Mouse (Mus musculus) adrenal gland, postnatal 36 days (tissue): Measurements from ENCODE around the gene Prepl. TPM values are rescaled to one million over a fixed set of nuclear protein-coding genes. Genes with fewer than 3 reads are reported as not detected.

Experiments used
- DNase-seq, 2 experiments: peaks; one replicate each; pipeline ENCODE4 v3.0.0; 2021; ENCODE audit warnings: mixed read lengths in 1 of 2
- total RNA-seq, 2 experiments: library from RNA; stranded (reverse); gene quantifications; 2 replicates each; pipeline ENCODE4 v1.2.3; 2021

The Prepl gene
- total RNA-seq, 2 experiments from 2014 or later = 35.6 to 37.2 TPM

DNA sequence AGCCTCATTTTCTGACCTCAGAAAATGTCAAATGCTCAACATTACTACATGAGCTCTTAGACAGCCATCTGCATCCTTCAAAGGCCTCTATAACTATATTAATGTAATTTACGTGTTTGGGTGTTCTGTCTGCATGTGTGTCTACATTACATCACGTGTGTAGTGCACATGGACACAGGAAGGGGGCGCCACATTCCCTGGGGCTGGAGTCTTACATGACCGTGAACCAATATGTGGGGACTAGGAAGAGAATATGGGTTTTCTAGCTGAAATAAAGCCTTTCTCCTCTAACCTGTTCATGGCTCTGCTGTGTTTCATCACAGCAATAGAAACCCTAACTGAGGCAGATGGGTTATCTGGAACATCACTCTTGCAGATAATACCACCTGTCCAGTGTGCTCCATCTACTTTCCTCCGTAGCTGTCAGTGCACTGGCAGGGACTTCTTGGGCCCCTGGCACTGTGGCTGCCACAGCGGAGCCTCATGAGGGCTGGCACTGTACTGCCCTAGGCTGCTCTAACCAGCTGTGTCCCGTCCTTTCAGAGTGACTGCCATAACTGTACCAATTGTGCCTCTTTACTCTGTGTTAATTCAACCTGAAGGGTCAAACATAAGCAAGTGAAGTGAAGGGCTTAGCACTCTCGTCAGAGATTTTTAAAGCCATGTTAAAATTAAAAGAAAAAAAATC is 18.8 kb downstream of the Prepl start:
- DNase-seq = no peak

DNA sequence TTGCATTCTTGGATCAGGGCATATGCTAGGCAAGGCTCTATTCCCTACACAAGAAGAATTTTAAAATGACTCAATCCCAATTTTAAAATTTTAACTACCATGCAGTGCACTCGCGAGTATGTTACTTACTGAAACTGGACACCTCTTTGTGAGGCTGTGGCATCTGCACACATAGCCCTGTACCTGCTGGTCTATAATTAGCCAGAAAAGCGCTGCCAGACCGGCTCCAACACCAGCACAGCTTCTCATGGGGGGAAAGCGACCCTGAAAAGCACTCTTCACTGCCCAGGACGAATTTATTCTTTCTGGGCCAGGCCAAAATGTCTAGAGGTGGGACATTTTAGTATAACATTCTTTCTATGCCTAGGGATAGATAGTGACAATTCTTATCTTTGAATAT is 19.4 kb downstream of the Prepl start:
- DNase-seq = no peak

DNA sequence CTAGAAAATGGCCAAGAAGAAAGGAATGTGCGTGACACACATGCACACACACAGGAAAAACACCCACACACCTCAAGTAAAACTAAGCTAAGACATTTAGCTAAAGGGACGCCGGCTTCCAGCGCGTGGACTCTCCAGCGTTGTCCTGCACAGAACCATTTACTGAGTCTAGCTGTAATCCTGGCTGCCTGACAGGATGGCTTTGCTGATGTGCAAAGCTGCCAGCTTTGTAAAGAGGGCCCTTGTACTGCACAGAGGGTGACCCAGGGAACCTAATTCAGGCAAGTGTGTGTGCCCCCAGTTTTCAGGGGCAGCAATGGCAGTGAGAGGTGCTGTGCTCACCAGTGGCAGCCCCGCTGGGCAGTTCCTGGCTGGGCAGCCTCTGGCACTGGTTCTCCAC is 22.7 kb downstream of the Prepl start:
- DNase-seq = no peak

DNA sequence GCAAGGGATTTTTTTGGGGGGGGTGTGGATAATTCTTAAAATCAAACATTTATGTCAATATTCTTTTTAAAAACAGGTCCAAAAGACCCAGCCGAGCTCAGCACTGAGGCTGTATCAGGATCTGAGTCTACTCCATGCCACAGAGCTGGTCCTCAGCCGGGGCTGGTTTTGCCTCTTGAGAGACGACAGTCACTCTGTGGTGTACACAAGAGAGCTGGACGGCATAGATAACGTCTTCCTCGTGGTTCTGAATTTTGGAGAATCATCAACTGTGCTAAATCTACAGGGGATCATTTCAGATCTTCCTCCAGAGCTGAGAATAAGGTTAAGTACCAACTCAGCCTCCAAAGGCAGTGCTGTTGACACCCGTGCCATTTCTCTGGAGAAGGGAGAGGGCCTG is 26.5 kb downstream of the Prepl start:
- no peak for DNase-seq

DNA sequence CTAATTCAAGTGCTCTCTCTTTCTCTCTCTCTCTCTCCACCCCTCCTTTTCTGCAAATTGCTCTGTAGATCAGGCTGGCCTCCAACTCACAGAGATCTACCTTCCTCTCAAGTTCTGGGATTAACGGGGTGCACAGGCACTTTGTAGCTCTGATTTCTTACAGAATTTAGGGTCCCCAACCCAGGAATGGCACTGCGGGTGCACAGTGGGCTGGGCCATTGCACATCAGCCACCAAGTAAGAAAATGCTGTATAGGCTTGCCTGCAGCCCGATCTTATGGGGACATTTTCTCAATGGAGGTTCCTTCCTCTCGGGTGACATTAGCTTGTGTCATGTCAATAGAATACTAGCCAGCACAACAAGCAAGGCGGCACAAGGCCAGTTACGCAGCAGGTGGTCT is 30.9 kb downstream of the Prepl start:
- no peak for DNase-seq

DNA sequence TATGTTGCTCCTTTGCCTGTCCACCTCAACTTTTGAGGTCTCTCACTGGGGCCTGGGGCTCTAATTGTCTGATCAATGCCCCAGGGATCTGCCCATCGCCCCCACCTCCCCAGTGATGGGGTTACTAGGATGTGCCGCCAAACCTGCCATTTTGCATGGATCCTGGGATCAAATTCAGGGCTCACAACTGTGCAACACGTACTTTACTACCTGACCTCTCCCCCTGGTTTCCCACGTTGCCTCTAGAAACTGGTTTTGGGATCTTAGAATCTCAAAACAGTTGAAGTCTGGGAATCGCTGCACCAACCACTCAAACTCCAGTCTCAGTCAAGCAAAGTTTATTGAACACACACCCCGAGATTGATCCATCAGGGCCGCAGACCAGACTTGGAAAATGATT is 31.8 kb downstream of the Prepl start:
- no peak for DNase-seq

DNA sequence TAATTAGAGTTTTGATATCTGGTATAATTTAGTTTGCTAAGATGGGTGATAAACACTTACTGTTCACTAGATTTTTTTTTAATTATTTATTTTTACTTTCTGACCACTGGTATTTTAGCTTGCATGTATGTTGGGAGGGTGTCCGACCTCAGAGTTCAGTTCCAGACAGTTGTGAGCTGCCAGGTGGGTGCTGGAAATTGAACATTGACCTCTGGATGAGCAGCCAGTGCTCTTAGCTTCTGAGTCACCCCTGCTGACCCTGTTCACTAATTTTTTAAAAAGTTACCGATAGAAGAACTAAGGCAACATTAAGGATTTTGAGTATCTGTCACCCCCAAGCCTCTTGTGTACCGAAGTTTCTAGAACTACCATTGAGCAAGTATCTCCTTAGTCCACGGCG is 41.7 kb downstream of the Prepl start:
- no peak for DNase-seq

DNA sequence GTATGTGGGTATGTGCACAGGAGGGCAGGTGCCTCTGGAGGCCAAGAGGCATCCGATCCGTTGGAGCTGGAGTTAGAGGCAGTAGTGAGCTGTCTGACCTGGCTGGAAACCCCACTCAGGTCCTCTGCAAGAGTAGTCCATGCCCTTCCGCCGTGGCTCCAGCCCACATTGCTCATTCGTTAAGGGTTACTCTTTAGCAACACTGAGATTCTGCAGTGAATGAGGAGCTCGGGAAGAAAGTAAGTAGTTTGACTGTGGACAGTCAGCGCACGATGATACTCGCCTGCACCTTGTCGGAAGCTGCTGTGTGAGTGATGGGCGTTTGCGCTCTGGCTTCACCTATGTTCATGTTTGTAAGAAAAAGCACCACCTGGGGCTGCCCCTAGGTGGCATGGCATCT is 44.9 kb downstream of the Prepl start:
- DNase-seq = no peak

DNA sequence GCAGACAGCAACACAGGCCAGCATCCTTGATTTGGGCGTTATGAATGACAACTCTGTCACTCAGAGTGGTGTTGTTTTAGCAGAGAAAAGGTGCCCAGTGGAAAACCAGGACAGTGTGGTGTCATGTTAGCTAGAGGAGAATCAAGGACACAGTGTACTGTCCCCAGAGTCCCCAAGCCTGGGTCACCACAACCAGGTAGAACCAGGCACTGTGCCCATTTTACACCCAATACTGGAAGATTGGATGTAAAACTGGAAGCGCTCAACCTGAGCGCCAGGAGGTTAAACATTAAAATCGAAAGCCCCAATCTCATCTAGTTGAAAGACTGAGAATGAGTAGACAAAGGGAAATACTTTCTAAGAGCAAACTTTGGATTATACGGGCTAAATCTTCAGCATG is 45.6 kb downstream of the Prepl start:
- no peak for DNase-seq

DNA sequence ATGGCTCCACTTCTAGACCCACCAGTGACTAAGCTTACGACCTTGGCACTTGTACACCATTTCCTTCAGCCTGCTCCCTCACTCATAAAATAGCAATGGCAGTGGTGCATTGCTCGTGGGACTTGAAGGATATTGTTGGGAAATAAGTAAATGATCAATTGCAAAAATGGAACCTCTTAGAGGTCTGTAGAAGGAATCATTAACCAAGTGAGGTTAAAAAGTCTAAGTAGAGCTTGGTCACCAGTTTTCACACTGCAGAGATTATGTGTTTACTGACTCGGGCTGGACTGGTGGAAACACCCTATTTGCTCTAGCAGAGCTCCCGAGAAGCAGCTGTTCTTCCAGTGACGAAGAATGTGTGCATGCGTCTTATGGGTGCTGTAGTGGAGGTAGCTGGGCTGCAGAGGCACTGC is 46.6 kb downstream of the Prepl start:
- peak in 1 of 2 experiments; percentile 22 for DNase-seq

DNA sequence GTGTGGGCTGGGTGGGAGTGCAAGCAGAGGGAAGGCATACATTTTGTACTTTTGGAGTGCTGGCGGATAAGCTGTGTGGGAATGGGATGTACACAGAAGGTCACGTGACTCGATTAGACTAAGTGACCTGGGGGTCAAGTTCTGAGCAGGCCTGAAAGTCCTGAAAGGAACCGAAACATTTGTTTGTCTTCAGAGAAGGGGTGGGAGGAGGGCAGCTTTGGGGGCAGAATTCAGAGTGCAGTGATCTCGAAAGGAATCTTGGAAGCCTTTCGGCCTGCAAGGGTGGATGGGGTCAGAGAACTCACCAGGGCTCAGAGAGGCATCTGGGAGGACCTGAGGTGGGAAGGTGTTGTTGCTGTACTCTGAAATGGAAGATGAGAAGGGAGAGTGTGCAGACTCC is 47.6 kb downstream of the Prepl start:
- DNase-seq = no peak

DNA sequence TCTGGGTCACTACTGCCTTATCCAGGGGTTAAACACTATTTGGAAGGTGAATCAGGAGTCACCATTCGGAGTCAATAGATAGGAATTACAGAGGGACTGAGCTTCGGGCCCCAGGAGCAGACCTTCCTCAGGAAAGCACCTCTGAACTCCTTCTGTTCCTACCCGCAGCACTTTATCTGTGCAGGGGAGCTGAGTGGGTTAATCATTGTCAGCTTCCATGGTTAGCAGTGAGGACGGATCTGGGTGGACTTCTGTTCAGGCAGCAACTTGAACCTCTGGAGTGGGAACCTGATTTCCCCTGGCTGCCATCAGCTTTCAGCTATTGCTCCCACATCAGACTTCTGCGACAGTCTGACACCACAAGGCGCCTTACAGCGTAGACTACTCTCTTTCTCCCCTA is 49.1 kb downstream of the Prepl start:
- DNase-seq = no peak

DNA sequence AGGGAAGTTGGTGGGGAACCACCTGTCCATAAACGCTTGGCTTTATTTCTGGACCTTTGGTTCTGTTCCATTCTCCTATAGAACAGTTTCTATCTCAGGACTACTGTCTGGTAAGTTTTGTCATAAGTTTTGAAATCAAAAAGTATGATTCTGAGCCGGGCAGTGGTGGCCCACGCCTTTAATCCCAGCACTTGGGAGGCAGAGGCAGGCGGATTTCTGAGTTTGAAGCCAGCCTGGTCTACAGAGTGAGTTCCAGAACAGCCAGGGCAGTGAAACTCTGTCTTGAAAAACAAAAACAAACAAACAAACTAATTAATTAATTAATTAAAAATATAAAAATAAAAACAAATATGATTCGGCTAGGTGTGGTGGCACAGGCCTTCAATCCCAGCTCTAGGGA is 51.3 kb downstream of the Prepl start:
- DNase-seq = no peak

DNA sequence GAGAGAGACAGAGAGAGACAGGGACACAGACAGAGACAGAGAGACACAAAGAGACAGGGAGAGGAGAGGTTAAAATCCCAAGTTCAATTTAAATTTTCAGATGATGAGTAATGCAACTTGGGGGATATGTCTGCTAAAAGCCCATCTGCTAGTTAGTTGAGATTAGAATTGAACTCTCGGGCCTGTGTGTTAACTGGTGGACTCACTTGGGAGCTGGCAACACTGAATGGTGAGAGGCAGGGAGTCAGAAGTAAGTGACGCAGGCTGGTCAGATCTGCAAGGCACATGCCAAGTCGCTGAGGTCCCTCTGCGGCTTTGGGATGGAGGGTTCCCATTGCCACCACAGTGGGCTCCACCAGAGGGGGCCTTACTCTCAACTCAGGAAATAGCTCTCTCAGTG is 51.7 kb downstream of the Prepl start:
- DNase-seq = no peak

DNA sequence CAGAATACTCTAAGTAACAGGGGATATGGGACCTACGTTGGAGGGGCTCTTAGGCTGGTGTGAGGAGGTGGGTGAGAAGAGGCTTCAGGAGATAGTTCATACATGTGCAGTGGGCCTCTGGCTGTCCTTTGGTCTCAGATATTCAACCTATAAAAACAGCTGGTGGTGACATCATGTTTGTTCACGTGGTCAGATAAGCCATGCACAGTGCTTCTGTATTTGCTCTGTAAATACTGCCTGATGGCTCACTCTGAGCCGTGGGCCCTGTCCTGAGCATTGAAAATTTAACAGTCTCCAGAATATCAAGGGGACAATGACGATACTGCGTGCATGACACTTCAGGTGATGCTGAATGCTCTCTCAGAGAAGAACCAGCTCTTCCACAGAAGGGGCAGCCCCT is 52.2 kb downstream of the Prepl start:
- DNase-seq = no peak

DNA sequence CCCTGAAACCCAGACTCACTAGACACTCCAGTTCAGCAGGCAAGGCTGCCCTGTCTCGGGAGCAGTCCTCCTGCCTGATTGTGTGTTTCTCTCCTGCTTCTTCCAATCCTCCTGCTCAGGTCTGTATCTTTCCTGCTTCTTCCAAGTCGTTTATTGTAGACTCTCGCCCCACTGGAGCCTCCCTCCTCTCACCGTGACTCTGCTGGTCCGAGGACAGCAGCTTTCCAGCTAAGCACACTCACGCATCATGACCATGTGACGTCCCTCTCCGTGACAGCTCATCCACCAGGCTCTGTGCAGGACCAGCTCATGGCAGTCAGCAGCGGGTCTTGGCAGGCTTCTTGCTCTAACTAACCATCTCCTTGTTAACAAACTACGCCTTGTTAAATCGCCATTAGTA is 56.0 kb downstream of the Prepl start:
- DNase-seq = peak; percentile 51 to 61

DNA sequence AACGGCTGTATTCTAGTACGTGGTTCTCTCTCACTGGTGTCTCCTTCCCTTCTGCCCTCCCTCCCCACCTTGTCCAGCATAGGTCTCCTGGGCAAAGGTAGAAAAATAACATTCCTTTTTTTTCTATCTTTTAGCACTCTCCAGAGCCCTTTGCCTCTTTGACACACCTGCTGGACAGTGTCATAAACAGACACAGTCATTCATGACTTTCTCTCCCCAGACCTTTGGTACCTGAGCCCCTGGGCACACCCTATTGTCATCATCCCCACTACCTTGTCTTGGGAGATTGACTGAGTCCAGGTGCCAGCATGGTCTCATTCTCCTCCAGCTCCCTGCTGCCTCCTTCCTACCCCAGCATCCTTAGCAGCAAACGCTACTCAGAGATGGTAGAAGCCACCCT is 57.0 kb downstream of the Prepl start:
- DNase-seq = no peak

DNA sequence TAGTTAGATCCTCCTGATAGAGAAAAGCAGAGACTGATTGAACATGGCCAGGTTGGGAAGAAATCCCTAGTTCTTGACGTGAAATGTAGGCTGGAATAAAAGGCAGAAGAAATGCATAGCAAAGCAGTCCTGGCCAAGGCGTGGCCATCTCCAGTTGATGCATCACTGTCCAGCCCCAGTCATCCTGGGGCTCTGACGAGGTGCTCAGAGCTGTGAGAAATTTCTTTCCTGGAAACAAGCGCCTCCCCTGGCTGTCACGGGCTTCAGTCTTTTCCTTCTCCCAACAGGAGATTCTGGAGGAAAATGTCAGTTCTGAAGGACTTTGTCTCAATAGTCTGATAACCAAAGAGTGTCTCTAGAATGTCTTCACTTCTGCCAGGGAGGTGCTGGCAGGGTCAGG is 59.4 kb downstream of the Prepl start:
- DNase-seq = no peak

DNA sequence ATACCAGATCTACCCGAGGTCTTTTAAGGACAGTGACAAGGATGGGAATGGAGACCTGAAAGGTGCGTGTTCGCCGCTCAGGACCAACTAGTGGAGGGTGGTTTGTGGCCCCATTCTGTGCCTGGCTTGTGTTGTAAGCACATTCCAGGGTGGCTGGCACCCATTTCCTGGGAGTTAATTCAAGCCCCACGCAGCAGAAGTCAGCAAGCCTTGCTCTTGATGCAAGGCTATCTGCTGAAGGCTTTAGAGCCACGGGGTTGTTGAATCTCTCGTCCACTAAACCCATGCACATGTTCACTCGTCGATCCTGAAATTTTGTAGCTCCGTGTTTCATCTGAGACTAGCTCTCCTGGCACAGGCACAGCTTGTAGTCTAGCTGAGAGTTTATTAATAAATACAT is 61.2 kb downstream of the Prepl start:
- no peak for DNase-seq

DNA sequence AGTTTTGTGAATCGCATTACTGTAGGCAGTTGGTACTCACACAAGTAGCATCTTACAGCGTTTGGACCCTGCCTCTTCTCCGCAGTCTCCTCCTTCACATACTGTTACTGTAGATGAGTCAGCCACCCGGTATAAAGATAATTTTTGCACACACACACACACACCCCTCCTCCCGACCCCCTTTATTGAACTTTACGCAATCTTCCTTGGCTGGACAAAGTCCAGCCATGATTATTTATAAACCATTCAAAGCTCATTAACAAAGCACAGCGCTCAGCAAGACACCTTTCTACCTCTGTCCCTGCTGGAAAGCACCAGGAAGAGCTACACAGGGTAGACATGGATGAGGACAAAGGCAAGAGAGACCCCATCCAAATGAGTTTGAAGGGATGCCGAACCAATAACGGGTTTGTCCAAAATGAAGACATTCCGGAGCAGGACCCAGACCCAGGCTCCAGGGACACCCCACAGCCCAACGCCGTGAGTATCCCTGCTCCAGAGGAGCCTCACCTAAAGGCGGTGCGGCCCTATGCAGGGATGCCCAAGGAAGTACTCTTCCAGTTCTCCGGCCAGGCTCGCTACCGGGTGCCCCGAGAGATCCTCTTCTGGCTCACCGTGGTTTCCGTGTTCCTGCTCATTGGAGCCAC is 61.8 kb downstream of the Prepl start, which contains the start of gene Slc3a1:
Slc3a1 (plus strand) TSS at position 284 of the 647 bp plus-strand sequence.
- DNase-seq = no peak

DNA sequence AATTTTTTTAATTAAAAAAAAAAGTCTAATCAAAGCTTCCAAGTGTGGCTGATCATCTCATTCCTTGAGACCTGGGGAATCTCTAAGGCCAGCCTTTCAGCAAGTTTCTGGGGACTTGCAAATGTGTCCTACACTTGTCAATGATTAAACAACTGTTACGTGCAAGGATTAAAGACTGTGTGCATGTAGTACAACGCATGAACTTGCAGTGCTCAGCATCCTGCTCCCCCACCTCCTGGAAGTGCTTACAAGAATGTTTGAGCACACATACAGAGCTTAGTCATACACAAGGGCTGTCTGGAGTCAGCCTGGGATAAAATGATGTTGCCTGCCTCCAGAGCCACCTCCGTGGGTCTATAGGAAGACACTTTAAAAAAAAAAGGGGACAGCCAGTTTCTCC is 62.8 kb downstream of the Prepl start:
- DNase-seq = no peak

DNA sequence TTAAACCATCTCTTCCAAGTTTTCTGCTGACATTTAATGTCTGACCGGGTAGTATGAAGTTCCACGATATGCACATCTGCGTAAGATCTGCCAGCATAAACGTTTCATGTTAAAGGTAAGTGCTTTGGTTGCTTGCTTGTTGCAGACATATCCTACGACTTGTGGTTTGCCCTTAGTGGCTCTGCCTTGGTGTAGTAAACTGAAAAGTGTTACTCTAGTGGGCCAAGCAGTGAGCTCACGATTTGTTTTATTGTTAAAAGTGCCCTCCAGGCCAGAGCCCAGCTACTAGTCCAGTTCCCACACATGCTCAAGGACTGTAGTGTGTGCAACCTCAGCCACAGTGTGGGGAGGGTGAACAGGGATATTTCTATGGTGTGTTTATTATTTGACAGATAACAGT is 63.6 kb downstream of the Prepl start:
- no peak for DNase-seq

DNA sequence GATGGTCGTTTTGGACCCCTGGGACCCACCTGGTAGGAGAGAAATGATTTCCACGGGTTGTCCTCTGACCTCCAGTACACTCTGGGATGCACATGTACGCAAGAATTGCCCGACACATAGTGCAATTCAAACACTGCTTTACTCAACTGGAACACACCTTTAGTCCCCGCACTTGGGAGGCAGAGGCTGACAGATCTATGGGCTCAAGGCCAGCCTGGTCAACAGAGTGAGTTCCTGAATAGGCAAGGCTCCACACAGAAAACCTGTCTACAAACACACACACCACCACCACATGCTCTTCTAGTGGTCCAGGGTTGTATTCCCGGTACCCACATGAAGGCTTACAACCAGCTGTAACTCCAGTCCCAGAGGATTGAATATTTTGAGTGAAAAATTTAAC is 64.9 kb downstream of the Prepl start:
- no peak for DNase-seq

DNA sequence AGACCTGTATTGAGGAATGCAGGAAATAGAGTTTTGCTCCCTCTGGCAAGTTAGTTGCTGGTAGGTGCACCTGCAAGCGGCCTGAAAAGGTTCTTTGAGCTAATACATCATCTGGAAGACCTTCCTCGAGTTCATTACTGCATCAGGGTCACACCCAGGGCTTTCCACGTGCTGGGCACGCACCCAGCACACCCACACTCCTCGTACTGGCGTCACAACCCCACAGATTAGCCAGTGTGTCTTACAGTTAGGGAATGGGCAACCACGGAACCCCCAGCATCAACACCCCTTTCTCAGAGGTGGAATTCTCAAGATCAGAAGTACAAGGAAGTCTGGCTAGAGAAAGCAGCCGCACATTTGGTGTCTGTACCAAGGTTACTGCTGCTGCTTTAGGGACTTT is 65.8 kb downstream of the Prepl start:
- no peak for DNase-seq
